Mouse (Mus musculus): ENCODE data around the gene Tmem115. TPM values are rescaled to one million over a fixed set of nuclear protein-coding genes. Genes with fewer than 3 reads are reported as not detected.
A peak's percentile ranks its signal among the peaks of the same experiment; 100 is the strongest.
"Not testable (repeated sequence)": the region's sequence is repeated elsewhere in the genome, so short reads cannot be mapped to it uniquely, and the experiment has no call there.

Gene Tmem115
- polyA plus RNA-seq, 1 experiment from 2014 or later = 44.8 TPM

DNA sequence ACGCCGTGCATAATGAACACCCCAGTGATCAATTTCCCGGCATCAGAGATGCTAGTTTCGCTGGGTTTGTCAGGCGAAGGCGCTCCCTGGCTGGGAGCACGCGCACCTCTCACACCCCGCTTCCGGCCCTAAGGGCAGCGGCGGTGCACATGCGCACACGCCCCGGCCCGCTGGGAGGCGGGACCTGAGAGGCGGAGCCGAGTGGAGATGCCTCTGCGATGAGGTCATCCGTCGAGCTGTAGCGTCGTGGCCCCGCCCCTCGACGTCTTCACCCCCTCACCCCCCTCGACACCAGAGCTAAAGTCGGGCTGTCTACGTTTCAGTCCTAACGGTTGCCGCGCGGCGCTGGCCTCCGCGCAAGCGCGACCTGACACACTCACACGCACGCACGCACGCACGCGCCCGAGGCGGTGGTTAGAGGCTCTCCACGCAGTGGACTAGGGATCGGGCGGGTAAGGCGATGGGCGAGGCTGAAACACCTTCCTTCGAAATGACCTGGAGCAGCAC lies 20.6 kb downstream of the Tmem115 start:
- WGBS = under 1% methylated on average over 53 of the region's 53 CpGs
- no peaks in the 10 kb centered on the region for H3K9me3 ChIP-seq
- H3K36me3 ChIP-seq = peaks cover 31% of the 10 kb centered on the region
- peak; percentile 98 for DNase-seq (ENCODE audit: low spot score)
- H3K4me1 ChIP-seq (replicated peaks) = peaks cover 62% of the 10 kb centered on the region
- peaks cover 42% of the 10 kb centered on the region for H3K27me3 ChIP-seq (ENCODE audit: insufficient read depth, poor library complexity, severe bottlenecking)
- H3K4me3 ChIP-seq = peak overlapping the region; percentile 84
- peak overlapping the region; percentile 96 for H3K27ac ChIP-seq

DNA sequence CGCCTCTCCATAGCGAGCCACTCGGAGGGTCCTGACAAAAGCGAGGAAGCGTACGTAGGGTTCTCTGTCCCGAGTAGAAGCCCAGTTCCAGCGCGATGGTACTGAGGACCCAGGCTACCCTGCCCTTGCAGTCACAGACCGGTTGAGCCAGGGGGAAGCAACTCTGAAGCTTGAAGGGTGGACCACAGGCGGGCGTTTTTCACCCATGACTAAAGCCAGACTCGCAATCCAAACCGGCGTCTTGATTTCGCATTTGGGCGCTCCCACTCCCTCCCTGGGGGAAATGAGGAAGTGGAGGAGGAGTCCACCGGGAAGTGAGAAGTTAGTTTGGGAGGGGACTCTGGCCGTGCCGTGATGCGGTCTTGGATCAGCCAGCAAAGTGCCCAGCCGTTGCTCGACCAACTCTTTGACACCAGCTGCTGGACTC lies 21.3 kb downstream of the Tmem115 start:
- WGBS = 0% methylated on average over 23 of the region's 23 CpGs
- H3K27me3 ChIP-seq (ENCODE audit: insufficient read depth, poor library complexity, severe bottlenecking) = peaks cover 36% of the 10 kb centered on the region
- peak overlapping the region; percentile 96 for H3K27ac ChIP-seq
- peak overlapping the region; percentile 84 for H3K4me3 ChIP-seq
- peaks cover 38% of the 10 kb centered on the region for H3K36me3 ChIP-seq
- H3K4me1 ChIP-seq (replicated peaks) = peaks cover 62% of the 10 kb centered on the region
- no peaks in the 10 kb centered on the region for H3K9me3 ChIP-seq
- DNase-seq (ENCODE audit: low spot score) = no peak

DNA sequence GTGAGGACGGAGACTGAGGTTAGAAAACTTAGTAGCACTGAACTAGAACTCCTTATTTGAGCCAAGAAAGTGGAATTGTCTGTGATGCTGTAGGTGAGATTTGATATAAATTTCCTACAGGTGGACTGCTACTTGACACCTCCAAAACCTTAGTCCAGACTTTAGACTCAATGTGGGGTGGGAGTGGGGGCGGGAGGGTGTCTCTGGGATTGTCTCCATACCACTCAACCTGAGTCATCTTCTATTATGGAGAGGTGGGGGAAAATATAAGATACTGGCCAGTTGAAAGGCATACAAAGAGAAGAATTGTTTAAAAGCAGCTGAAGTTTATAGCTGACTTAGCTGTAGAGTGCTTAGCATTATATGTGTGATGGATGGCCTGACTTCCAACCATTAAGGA lies 22.0 kb downstream of the Tmem115 start:
- Histone ChIP-seq H3K4me3 (peak overlapping the region; percentile 84), H3K27ac (peak overlapping the region; percentile 96), H3K27me3 (ENCODE audit: insufficient read depth, poor library complexity, severe bottlenecking) (peaks cover 29% of the 10 kb centered on the region), H3K4me1 (replicated peaks) (peaks cover 57% of the 10 kb centered on the region), H3K36me3 (peaks cover 45% of the 10 kb centered on the region), H3K9me3 (no peaks in the 10 kb centered on the region)
- WGBS = 48% methylated on average over 2 of the region's 2 CpGs
- DNase-seq (ENCODE audit: low spot score) = no peak

DNA sequence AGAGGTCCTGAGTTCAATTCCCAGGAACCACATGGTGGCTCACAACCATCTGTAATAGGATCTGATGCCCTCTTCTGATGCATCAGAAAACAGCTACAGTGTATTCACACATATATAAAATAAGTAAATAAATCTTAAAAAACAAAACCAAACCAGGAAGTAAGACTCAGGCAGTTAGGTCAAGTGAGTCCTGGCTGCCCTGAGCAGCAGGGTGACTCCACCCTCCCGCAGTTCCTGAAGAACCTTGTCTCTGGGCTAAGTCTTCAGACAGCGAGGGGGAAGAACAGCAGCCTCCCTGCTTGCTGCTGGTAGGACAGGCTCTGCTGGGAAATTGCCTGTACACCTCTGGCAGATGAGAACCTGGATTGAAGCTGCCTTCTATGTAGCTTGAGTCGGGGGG lies 22.6 kb downstream of the Tmem115 start:
- Histone ChIP-seq H3K36me3 (peaks cover 51% of the 10 kb centered on the region), H3K9me3 (no peaks in the 10 kb centered on the region), H3K4me3 (peak overlapping the region; percentile 84), H3K27me3 (ENCODE audit: insufficient read depth, poor library complexity, severe bottlenecking) (peaks cover 23% of the 10 kb centered on the region), H3K27ac (no peak overlapping the region), H3K4me1 (replicated peaks) (peaks cover 50% of the 10 kb centered on the region)
- 81% methylated on average over 3 of the region's 3 CpGs for WGBS
- DNase-seq (ENCODE audit: low spot score) = no peak

DNA sequence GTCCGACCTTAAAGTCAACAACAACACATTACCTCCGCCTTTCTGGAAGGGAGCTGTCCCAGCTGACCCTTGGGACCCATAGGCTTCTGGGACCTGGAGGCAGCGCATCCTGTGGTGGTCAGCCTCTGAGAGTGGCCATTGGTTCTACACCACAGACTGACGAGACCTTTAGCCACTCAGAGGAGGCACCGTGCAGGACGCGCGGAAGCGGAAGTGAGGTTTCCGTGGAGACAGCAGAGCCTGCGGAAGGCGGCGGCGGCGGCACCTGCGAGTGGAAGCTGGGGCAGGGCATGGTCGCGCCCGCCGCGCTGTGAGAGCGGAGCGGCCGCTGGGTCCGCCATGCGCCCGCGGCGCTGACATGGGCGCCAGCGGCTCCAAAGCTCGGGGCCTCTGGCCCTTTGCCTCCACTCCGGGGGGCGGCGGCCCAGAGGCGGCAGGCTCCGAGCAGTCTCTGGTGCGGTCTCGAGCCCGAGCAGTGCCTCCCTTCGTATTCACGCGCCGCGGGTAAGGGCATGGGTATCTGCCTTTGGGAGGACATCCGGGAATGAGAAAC lies 29.4 kb downstream of the Tmem115 start, which contains the start of gene Tusc2:
Gene Tusc2 (plus strand): TSS at position 227 of the 553 bp plus-strand sequence.
- peak; percentile 95 for DNase-seq (ENCODE audit: low spot score)
- no peaks in the 10 kb centered on the region for H3K9me3 ChIP-seq
- H3K4me1 ChIP-seq (replicated peaks) = peaks cover 62% of the 10 kb centered on the region
- peak within 1 kb of the TSS; percentile 88 for H3K27ac ChIP-seq
- under 1% methylated on average over 46 of the region's 46 CpGs for WGBS
- H3K27me3 ChIP-seq (ENCODE audit: insufficient read depth, poor library complexity, severe bottlenecking) = no peaks in the 10 kb centered on the region
- H3K36me3 ChIP-seq = peaks cover 70% of the 10 kb centered on the region
- H3K4me3 ChIP-seq = peak within 1 kb of the TSS; percentile 95

DNA sequence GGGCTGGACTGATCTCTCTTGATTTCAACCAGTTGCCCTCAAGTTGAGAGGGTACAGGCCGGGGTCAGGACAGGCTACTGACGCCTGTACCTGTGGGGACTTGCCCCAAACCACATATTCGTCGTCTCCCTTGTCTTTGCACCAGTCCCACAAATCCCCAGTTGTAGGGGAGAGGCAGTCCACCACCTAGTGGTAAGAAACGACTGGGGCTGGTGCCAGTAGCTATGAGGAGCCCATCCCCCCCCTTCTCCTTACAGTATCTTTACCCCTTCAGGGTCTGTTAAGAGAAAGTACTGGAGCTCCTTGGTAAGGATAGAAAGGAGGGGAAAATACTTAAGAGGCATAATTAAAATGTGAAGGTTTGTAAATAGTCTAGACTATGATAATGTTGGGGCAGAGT lies 31.8 kb downstream of the Tmem115 start:
- not testable (repeated sequence) for H3K27ac ChIP-seq; H3K9me3 ChIP-seq; H3K27me3 ChIP-seq (ENCODE audit: insufficient read depth, poor library complexity, severe bottlenecking); DNase-seq (ENCODE audit: low spot score)
- Histone ChIP-seq H3K4me1 (replicated peaks) (peaks cover 79% of the 10 kb centered on the region), H3K36me3 (peaks cover 51% of the 10 kb centered on the region), H3K4me3 (peak overlapping the region; percentile 20; the same call in 1 of the 2 replicates)
- 53% methylated on average over 5 of the region's 5 CpGs for WGBS

DNA sequence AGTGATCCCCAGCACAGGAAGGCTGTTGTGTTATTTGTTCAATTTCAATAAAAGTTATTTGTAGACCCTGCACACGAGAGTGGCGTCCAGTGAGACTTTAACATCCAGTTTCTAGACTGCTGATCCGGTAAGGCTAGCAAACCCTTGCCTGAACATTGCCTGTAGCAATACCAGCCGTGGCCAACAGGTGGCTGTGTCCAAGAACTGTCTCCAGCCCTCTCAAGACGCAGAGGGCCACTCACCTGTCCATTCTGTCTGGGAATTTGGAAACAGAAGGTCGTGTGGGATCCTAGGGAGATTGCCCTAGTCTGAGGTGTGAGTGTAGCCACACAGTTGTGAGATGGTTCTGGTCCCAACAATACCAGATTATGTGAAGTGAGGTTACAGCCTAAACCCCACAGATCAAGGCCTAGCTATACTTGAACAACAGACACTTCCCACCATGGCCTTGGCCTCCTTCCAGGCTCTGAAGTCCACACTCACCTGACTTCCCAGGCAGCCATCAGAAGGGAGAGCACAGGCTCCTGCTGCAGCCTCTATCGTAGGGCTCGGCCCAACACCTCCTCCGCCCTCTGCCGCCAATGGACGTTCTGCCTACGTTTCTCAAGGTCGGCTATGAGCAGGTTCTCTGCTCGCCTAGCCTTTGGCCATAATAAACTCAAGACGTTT lies 32.4 kb downstream of the Tmem115 start:
- Histone ChIP-seq H3K9me3 (no peaks in the 10 kb centered on the region), H3K4me1 (replicated peaks) (peaks cover 85% of the 10 kb centered on the region), H3K4me3 (0 out of 2 replicates have a peak overlapping the region, but pooled peaks have one; percentile 5), H3K36me3 (peaks cover 51% of the 10 kb centered on the region), H3K27ac (0 out of 2 replicates have a peak overlapping the region, but pooled peaks have one; percentile 35), H3K27me3 (ENCODE audit: insufficient read depth, poor library complexity, severe bottlenecking) (no peaks in the 10 kb centered on the region)
- peak; percentile 83 for DNase-seq (ENCODE audit: low spot score)
- 61% methylated on average over 15 of the region's 15 CpGs for WGBS

DNA sequence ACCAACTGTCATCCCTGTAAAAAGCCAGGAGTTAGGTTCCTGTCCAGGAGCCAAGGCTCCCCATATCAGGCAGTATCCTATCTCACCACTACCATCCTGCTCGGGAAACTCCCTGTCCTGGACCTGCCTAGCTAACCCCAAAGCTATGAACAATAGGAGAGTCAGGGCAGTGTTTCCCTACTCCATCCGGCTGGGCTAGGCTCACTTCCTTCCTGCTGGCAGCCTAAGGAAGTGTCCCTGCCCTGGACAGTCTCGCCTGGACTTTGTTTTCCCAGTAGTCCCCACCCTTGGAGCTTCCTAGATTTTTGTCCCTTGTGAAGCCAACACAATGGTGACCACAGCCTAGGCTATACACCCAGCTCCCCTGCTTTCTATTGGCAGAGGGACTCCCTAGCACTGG lies 33.1 kb downstream of the Tmem115 start:
- peak overlapping the region; percentile 84 for H3K4me3 ChIP-seq
- H3K9me3 ChIP-seq = no peaks in the 10 kb centered on the region
- H3K4me1 ChIP-seq (replicated peaks) = peaks cover 91% of the 10 kb centered on the region

DNA sequence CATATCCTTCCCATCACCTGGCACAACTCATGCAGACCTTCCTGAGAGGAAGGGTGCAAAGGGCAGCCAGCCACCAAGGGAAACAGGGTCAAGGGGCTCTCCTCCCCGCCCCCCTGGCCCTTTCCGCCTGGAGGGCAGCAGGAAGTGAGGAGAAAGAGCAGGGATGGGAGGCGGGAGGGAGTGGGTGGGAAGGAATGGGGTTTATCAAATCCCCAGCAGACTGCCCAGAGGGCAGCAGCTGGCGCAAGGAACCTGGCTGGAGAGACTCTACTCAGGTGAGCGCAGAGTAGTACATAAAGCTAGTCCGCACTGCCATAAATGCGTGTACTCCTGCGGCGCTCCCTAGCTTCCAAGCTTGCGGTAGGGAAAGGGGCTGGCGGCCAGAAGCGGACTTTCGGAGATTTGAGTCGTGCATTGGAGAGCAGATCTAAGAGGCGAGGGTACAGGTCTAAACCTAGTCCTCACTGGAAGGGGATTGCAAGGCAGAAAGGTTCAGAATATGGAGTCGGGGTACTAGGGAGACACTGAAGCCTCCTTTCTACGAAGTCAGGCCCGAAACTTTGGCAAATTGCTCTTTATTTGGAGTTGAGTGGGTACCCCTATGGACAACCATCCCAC lies 34.1 kb downstream of the Tmem115 start, which contains the start of gene Hyal2:
Gene Hyal2 (plus strand): TSS at position 244 of the 618 bp plus-strand sequence.
- H3K27ac ChIP-seq = peak within 1 kb of the TSS; percentile 98
- H3K36me3 ChIP-seq = peaks cover 54% of the 10 kb centered on the region
- no peaks in the 10 kb centered on the region for H3K9me3 ChIP-seq
- peaks cover 88% of the 10 kb centered on the region for H3K4me1 ChIP-seq (replicated peaks)
- peak; percentile 35 for DNase-seq (ENCODE audit: low spot score)
- no peaks in the 10 kb centered on the region for H3K27me3 ChIP-seq (ENCODE audit: insufficient read depth, poor library complexity, severe bottlenecking)
- WGBS = 4% methylated on average over 18 of the region's 18 CpGs
- peak within 1 kb of the TSS; percentile 84 for H3K4me3 ChIP-seq

More for the DNA sequence above, 33.1 kb downstream of the Tmem115 start:
- Histone ChIP-seq H3K27ac (peak overlapping the region; percentile 98; the same call in 1 of the 2 replicates), H3K36me3 (peaks cover 51% of the 10 kb centered on the region), H3K27me3 (ENCODE audit: insufficient read depth, poor library complexity, severe bottlenecking) (no peaks in the 10 kb centered on the region)
- no peak for DNase-seq (ENCODE audit: low spot score)
- 57% methylated on average over 3 of the region's 3 CpGs for WGBS

DNA sequence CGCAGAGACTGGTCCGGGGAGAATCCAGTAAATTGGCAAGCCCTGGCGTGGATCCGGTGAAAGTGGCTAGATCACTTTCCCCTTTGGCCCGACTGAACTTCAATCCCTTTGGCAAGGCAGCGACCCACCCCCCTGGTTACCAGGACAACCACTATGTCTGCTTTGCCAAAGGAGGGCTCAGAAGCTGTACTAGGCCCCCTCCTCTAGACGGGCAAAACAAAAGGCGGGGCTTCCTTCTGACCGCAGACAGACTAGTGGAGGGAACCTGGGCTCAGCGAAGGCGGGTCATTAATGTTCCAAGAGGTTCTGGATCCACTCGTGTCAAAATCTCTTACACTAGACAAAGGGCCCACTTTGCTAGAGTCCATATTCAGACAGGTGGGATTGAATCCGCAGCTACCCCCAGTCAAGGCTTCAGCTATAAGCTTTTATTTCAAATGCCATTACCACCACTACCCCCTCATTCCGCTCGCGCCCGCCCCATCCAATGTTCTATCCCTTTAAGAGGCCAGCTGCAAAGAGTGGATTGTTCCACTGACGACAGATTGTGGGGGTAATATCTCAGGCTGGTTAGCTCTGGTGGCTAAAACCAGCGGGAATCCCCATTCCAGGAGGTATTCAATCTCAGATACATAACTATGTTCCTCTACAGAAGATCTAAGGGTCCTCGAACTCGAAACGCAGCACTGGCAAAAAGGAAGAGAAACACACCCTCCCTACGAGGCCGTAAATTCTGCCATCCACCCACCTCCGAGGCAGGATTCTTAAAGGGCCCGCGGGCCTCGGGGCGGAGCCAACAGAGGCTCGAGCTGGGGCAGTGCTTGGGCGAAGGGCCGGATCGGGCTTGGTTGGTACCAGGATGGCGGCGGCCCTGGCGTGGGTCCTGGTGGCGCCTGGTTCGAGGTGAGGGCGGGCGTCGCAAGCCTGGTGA lies 34.9 kb downstream of the Tmem115 start:
- WGBS = under 1% methylated on average over 41 of the region's 41 CpGs
- Histone ChIP-seq H3K36me3 (peaks cover 62% of the 10 kb centered on the region), H3K4me3 (peak overlapping the region; percentile 84), H3K4me1 (replicated peaks) (peaks cover 80% of the 10 kb centered on the region), H3K27me3 (ENCODE audit: insufficient read depth, poor library complexity, severe bottlenecking) (no peaks in the 10 kb centered on the region), H3K9me3 (no peaks in the 10 kb centered on the region; the same call in 1 of the 2 replicates), H3K27ac (peak overlapping the region; percentile 98)
- peak; percentile 90 for DNase-seq (ENCODE audit: low spot score)

DNA sequence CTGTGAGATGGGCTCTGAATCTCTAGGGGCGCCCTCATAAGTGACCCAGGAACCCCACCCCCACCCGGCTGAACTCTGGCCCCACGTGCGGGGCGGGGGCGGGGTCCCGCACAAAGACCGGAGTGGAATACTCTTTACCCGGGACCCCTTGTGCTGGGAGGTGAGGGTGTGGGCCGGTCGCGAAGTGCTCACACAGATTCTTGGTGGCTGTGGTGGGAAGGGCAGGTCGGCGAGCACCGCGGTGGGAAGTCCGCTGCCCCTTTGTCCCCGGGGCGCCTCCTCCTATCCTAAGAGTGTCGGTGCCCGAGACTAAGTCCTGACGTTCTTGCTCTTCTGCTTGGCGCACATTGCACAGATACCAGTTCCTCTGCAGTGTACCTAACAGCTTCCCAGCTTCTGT lies 35.5 kb downstream of the Tmem115 start:
- DNase-seq (ENCODE audit: low spot score) = no peak
- under 1% methylated on average over 23 of the region's 23 CpGs for WGBS
- no peaks in the 10 kb centered on the region; the same call in 1 of the 2 replicates for H3K9me3 ChIP-seq
- H3K4me1 ChIP-seq (replicated peaks) = peaks cover 73% of the 10 kb centered on the region
- peaks cover 65% of the 10 kb centered on the region for H3K36me3 ChIP-seq
- H3K27me3 ChIP-seq (ENCODE audit: insufficient read depth, poor library complexity, severe bottlenecking) = no peaks in the 10 kb centered on the region
- H3K4me3 ChIP-seq = peak overlapping the region; percentile 84
- H3K27ac ChIP-seq = peak overlapping the region; percentile 98

DNA sequence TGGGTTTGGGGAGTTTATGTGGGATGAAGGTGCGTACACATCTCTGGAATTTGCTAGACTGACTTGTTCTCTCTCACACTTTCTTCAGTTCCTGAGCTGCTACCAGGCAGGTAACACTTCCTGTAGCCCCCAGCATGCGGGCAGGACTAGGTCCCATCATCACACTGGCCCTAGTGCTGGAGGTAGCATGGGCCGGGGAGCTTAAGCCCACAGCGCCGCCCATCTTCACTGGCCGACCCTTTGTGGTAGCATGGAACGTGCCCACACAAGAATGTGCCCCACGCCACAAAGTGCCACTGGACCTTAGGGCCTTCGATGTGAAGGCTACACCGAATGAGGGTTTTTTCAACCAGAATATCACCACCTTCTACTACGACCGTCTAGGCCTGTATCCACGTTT lies 36.3 kb downstream of the Tmem115 start:
- Histone ChIP-seq H3K9me3 (no peaks in the 10 kb centered on the region; the same call in 1 of the 2 replicates), H3K4me3 (peak overlapping the region; percentile 84), H3K36me3 (peaks cover 65% of the 10 kb centered on the region), H3K4me1 (replicated peaks) (peaks cover 67% of the 10 kb centered on the region), H3K27ac (peak overlapping the region; percentile 98), H3K27me3 (ENCODE audit: insufficient read depth, poor library complexity, severe bottlenecking) (no peaks in the 10 kb centered on the region)
- no peak for DNase-seq (ENCODE audit: low spot score)
- WGBS = 63% methylated on average over 13 of the region's 13 CpGs

Data from hindbrain, embryonic 10.5 days (tissue).